Mouse (Mus musculus) forelimb bud, embryonic 11.5 days (tissue): ENCODE data around the gene Cep128.

Experiments
- DNase-seq: peaks from one replicate; pipeline ENCODE4 v3.0.0-alpha.2; 2012; ENCODE audit warnings: low read depth, low spot score

Cep128 gene

DNA sequence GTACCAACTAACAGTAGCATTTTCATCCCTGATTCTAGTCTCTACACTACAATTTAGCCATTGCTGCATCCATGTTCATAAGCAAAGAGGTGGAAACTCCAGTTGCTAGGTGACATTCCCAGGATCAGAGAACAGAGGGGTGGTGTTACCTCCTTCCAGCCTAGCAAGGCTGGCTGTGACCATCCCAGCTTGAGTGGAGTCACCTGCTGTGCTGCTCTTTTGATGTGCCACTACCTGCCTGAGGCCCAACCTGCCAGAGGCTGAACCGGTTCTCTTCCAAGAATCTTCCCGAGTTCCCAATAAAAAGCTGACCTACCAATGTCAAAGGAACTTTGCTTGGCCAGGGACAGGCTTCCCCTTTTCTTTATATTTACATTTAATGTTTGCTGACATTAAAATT lies 408.8 kb downstream of the Cep128 start:
- DNase-seq: no peak

DNA sequence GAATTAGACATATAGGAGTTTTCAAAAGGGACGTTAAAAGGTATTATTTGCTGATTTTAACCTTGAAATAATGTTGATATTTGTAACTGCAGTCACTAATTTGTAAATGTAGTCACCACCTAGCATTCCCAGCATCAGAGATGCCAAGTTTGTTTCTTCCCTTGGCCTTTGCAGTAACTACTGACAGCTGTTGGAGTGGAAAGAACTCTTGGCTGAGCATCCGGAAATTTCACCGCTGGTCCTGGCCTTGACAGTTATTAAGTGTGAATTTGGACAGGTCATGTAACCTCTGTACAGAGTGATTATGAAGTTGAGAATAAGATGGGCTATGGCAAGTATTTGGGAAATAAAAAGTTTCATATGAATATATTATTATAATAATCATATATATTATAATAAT lies 413.1 kb downstream of the Cep128 start:
- DNase-seq: no peak

- no peak for DNase-seq
These were observed 422.7 kb downstream of the Cep128 start for GRCm38 (mm10) chr12:90961386-90962017.

- no peak for DNase-seq
These were observed 429.3 kb downstream of the Cep128 start for GRCm38 (mm10) chr12:90954740-90955473.
